ENCODE assay signal across 10 mouse cellular contexts in genomic region chr10:128438675-128439279, GRCm38 (mm10). TPM values are rescaled to one million over a fixed set of nuclear protein-coding genes. Genes with fewer than 3 reads are reported as not detected.
A peak's percentile ranks its signal among the peaks of the same experiment; 100 is the strongest.
DNase-seq lines count a peak whose midpoint lies in the region; ATAC-seq lines count a peak whose summit lies in the region.
"Had no signal": no experiment of that assay in that cellular context is flagged by ENCODE, and none has a peak within 500 bp of the region (broad histone marks: within the 10 kb centered on the region; RNA-seq: fewer than 3 reads in every experiment).

No protein-coding gene starts in this region.

- ATAC-seq in heart, embryonic 11.5 days (replicated peaks; ENCODE audit: insufficient number of reproducible peaks, low FRiP score, low TSS enrichment) = no peak
- peak; percentile 73 for ATAC-seq in inflammation-experienced regulatory T-cells, adult 6 months
- peak; percentile 45 for ATAC-seq in megakaryocyte, adult 5-6 weeks (ENCODE audit: poor library complexity, severe bottlenecking)

- H3K4me2 ChIP-seq in heart, embryonic 11.5 days = no peak overlapping the region

- no peaks in the 10 kb centered on the region for H3K27me3 ChIP-seq in heart, embryonic 11.5 days (ENCODE audit: control insufficient read depth, insufficient read depth, low read length)

- no peaks in the 10 kb centered on the region for H3K4me1 ChIP-seq in heart, embryonic 11.5 days (ENCODE audit: control insufficient read depth, insufficient read depth, low read length)

- 0 out of 2 replicates have a peak overlapping the region, but pooled peaks have one; percentile 10 for H3K27ac ChIP-seq in heart, embryonic 11.5 days (ENCODE audit: low read depth, low read length)

- H3K9me3 ChIP-seq in heart, embryonic 11.5 days (replicated peaks; ENCODE audit: control insufficient read depth, low read length) = no peaks in the 10 kb centered on the region
- H3K9me3 ChIP-seq: G1E had no signal

- peaks cover 26% of the 10 kb centered on the region for H3K36me3 ChIP-seq in heart, embryonic 11.5 days (ENCODE audit: control insufficient read depth, insufficient read depth, low read length)

- H3K9ac ChIP-seq in heart, embryonic 11.5 days (ENCODE audit: low read depth, low read length) = no peak overlapping the region

- DNase-seq in heart, postnatal 10 days = no peak
- peak; percentile 81 for DNase-seq in CD4-positive, CD25-positive, alpha-beta regulatory T cell, adult 2 months (ENCODE audit: low read depth, low spot score)
- no peak for DNase-seq in urinary bladder, postnatal 25 days (ENCODE audit: low spot score)
- DNase-seq in adrenal gland, postnatal 25 days = no peak
- DNase-seq in retina, embryonic 14.5 days (ENCODE audit: low spot score) = no peak
- DNase-seq: gastrocnemius, postnatal 25 days had no signal

- H3K4me3 ChIP-seq in heart, embryonic 11.5 days (ENCODE audit: low read depth, low read length) = no peak overlapping the region

- intact Hi-C loops in heart, postnatal 10 days (cut with DNase I) = no loop called here

- WGBS in heart, embryonic 11.5 days (ENCODE audit: insufficient replicate concordance) = 65% methylated on average over 10 of the region's 10 CpGs

RNA-seq across cellular contexts. Expression of gene Smarcc2, which starts 20.3 kb away (rescaled TPM):
- 70.8 and 82.8 TPM in 2 replicates for polyA plus RNA-seq in heart, embryonic 11.5 days (2014; fragmentation: Nextera tagmentation; extraction: Ambion mirVana)
- 10 to 100 TPM; 83.6 to 95.9 TPM for total RNA-seq in heart, postnatal 10 days (2021)
- polyA plus RNA-seq in inflammation-experienced regulatory T-cells, adult 6 months (2017; shearing (Covaris generic)) = 10 to 100 TPM; 53.1 to 64.4 (median 57.2) TPM
- 73.1 and 82.3 TPM in 2 replicates for total RNA-seq in megakaryocyte, adult 5-6 weeks (2015)
- total RNA-seq in megakaryocyte, adult 5-6 weeks (2017) = 63.1 and 78.4 TPM in 2 replicates
- 107 and 125 TPM in 2 replicates for total RNA-seq in adrenal gland, postnatal 25 days (2021)

RNA-seq across cellular contexts. Expression of gene Rnf41, which starts 27.3 kb away (rescaled TPM):
- polyA plus RNA-seq in heart, embryonic 11.5 days (2014; fragmentation: Nextera tagmentation; extraction: Ambion mirVana) = 24.5 and 24.8 TPM in 2 replicates
- 10 to 100 TPM; 24.0 to 24.8 TPM for total RNA-seq in heart, postnatal 10 days (2021)
- 10 to 100 TPM; 25.2 to 42.2 (median 37.9) TPM for polyA plus RNA-seq in inflammation-experienced regulatory T-cells, adult 6 months (2017; shearing (Covaris generic))
- 16.4 and 17.6 TPM in 2 replicates for total RNA-seq in megakaryocyte, adult 5-6 weeks (2015)
- total RNA-seq in megakaryocyte, adult 5-6 weeks (2017) = 24.6 and 26.1 TPM in 2 replicates
- total RNA-seq in adrenal gland, postnatal 25 days (2021) = 35.9 and 44.4 TPM in 2 replicates

RNA-seq across cellular contexts. Expression of gene Nabp2, which starts 27.5 kb away (rescaled TPM):
- 61.6 and 70.8 TPM in 2 replicates for polyA plus RNA-seq in heart, embryonic 11.5 days (2014; fragmentation: Nextera tagmentation; extraction: Ambion mirVana)
- total RNA-seq in heart, postnatal 10 days (2021) = 10 to 100 TPM; 42.5 to 44.7 TPM
- 10 to 100 TPM; 68.8 to 87.0 (median 73.8) TPM for polyA plus RNA-seq in inflammation-experienced regulatory T-cells, adult 6 months (2017; shearing (Covaris generic))
- total RNA-seq in megakaryocyte, adult 5-6 weeks (2015) = 76.8 and 79.3 TPM in 2 replicates
- total RNA-seq in megakaryocyte, adult 5-6 weeks (2017) = 54.3 and 59.1 TPM in 2 replicates
- total RNA-seq in adrenal gland, postnatal 25 days (2021) = 74.6 and 75.0 TPM in 2 replicates

RNA-seq across cellular contexts. Expression of gene Slc39a5, which starts 37.7 kb away (rescaled TPM):
- polyA plus RNA-seq in heart, embryonic 11.5 days (2014; fragmentation: Nextera tagmentation; extraction: Ambion mirVana) = 0.52 TPM in 1 of 2 replicates, not detected in the other
- not detected for total RNA-seq in heart, postnatal 10 days (2021)
- not detected for polyA plus RNA-seq in inflammation-experienced regulatory T-cells, adult 6 months (2017; shearing (Covaris generic))
- not detected in 2 replicates for total RNA-seq in megakaryocyte, adult 5-6 weeks (2015)
- total RNA-seq in megakaryocyte, adult 5-6 weeks (2017) = not detected in 2 replicates
- not detected in 2 replicates for total RNA-seq in adrenal gland, postnatal 25 days (2021)
- total RNA-seq: G1E; gastrocnemius, postnatal 25 days had no signal
- polyA plus RNA-seq: G1E had no signal

RNA-seq across cellular contexts. Expression of gene Myl6, which starts 55.2 kb away (rescaled TPM):
- polyA plus RNA-seq in heart, embryonic 11.5 days (2014; fragmentation: Nextera tagmentation; extraction: Ambion mirVana) = 1,242 and 1,345 TPM in 2 replicates
- 100 to 1,000 TPM; 500 to 506 TPM for total RNA-seq in heart, postnatal 10 days (2021)
- 1,000 to 10,000 TPM in 1 of 3 experiments, 100 to 1,000 TPM in 2; 949 to 1,454 (median 955) TPM for polyA plus RNA-seq in inflammation-experienced regulatory T-cells, adult 6 months (2017; shearing (Covaris generic))
- total RNA-seq in megakaryocyte, adult 5-6 weeks (2015) = 1,624 and 1,690 TPM in 2 replicates
- 1,921 and 2,467 TPM in 2 replicates for total RNA-seq in megakaryocyte, adult 5-6 weeks (2017)
- 791 and 820 TPM in 2 replicates for total RNA-seq in adrenal gland, postnatal 25 days (2021)
